Mouse (Mus musculus) T-helper 2 cell (primary cell): ENCODE measurements around the gene Qars.

ENCODE experiments used
- in situ Hi-C: fragments of 300-600 bp; cut with MboI, MseI; formaldehyde crosslinking; loops from one replicate; pipeline ENCODE4 v1.15.1; 2025; ENCODE audit warnings: high pct_unique_total_duplicates

The Qars gene

DNA sequence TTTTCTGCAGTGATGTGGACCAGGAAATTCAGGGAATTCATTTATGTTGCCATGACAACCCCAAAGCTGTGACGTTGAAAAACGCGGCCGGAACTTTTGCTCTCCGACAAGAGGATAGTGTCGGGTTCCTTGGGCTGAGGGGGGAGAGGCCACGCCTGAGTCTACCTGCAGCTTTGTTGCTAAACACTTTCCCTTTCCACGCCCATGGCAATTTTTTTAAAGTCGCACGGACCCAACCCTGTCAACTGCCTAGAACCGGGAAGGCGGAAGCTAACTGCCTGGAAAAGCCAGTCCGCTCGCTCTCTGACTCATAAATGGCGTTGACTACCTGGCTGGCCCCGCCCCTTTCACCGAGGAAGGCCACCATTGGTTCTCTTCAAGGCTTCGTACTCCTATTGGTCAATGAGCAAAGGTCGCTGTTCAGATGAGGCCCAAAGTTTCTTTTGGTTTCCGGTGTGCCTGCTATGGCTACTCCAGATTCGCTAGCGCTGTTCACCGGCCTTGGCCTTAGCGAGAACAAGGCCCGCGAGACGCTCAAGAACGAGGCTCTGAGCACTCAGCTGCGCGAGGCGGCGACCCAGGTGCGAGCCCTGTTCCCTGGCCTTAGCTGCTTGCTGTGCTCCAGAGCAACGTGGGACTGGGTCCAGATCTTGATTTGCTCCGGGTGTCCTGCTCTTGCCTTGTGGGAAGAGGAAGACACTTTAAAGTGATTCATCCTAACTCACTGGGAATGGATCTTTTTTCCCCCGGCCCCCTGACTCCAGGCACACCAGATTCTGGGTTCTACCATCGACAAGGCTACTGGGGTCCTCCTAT, at the start of gene Qars:
Gene Qars, plus strand, starts transcription at position 88 of the 816 bp plus-strand sequence.
- in situ Hi-C loops, result no loop called here

GRCm38 (mm10) chr9:108459939-108460318, 47.6 kb upstream of the Qars start:
- in situ Hi-C loops, result no loop called here

DNA sequence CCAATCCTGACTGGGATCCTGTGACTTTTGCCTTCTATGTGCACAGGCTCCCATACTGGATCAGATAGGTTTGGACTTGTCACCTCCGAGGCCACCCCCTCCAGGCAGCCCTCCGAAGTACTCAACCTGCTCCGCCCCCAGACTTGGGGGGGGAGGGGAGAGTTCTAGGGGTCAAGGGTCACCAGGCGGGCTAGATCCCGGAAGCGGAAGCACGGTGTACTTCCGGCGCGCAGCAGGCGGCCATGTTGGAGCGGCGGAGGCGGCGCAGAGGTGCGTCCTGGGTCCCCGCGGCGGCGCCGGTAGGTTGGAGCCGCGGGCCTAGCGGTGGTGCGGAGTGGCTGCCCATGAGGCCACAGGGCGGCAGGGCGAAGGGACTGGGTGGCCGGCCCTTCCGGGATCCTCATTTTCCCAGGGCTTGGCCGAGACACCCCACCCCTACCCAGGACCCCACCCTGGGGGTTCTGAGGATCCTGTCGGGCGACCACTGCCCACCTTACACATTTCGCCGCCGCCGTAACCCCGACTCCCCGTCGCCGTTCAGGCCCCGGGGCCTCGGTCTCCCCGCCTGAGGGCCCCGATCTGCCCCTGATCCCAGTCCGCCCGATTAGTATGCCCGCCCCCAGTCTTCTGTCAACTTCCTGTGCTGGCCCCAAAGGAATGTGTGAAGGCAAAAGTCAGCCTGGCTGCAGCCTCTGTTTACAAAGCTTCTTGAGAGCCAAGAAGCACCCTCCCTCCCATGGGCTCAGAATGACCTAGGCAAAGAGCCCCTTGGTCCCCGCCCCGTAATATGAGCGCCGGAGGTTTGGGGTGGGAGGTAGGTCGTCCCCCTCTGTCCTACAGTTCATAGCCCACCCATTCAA, 47.0 kb upstream of the Qars start, which contains the start of gene Ccdc71:
Gene Ccdc71, plus strand, starts transcription at position 209 of the 860 bp plus-strand sequence.
- in situ Hi-C loops, result no loop called here

DNA sequence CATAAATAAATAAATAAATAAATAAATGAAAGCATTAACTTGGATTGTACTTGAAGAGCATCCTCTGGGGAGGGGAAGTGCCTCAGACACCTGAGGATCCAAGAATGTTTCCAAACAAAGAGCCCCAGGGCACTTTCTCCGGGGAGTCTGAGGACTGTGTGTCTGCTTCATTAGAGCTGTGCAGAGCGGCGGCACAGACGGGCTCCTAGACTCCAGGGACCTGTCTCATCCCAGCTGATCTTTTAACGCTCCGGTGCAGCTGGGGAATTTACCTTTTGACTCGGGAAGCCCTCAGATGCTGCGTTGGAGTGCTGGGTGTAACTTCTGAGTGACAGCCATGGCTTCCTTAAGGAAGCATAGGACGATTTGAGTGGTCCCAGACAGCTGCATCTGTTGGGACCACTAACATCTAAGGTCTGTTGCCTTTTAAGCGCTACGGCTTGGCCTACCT, 46.3 kb upstream of the Qars start, which contains the start of gene Klhdc8b:
Gene Klhdc8b, minus strand, starts transcription at position 401 of the 451 bp plus-strand sequence.
- in situ Hi-C loops, result no loop called here

GRCm38 (mm10) chr9:108461675-108462074, 45.8 kb upstream of the Qars start:
- in situ Hi-C loops, result no loop called here

DNA sequence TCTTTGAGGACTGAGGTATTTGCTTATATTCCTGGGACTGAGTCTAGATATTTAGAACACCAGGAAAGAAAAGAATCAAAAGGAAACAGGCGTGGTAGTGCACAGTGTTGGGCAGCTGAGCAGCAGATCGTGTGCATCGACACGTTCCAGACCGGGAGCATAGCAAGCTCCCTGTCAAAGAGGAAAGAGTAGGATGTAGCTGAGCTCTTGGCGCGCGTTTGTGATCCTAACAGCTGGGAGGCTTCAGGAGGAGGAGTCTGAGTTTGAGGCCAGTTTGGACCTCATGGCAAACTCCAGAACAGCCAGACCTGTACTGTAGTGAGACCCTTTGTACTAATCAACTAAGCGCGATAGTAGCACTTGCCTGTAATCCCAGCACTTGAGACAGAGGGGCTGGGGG, 45.3 kb upstream of the Qars start:
- in situ Hi-C loops, result no loop called here

- in situ Hi-C loops, result no loop called here
Measured at GRCm38 (mm10) chr9:108463713-108464112, 43.8 kb upstream of the Qars start.

DNA sequence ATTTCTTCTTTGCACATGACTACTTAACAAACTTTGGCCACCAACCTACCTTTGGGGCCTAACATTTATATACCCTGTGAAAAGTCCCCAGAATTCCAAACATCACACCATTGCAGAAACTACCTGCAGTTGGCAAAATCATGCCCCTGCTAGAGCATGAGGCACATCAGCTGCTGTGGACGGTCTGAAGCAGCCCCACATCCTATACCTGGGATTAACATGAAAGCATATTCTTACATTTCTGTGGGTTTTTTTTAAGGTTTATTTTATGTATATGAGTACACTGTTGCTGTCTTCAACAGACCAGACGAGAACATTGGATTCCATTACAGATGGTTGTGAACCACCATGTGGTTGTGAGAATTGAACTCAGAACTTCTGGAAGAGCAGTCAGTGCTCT, 41.3 kb upstream of the Qars start:
- in situ Hi-C loops, result no loop called here

- in situ Hi-C loops, result no loop called here
Measured at GRCm38 (mm10) chr9:108469430-108469829, 38.1 kb upstream of the Qars start.

DNA sequence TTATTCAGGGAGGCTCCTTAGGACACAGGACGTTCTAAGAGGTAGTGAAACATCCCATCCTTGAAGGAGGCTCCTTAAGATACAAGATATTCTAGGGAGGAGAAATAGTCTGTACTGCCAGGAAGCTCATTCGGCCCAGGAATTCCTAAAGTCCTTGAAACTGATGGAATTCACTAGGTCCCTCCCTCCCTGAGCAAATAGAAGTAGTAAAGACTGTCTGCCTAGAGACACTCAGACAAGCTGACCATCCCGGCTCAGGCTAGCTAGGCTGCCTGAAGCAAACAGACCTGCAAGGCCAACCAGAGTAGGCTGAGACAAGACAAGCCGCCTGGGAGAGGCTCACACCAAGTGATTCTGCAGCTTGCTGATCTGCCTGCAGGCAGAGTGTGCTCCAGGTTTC, 37.7 kb upstream of the Qars start:
- in situ Hi-C loops, result no loop called here

DNA sequence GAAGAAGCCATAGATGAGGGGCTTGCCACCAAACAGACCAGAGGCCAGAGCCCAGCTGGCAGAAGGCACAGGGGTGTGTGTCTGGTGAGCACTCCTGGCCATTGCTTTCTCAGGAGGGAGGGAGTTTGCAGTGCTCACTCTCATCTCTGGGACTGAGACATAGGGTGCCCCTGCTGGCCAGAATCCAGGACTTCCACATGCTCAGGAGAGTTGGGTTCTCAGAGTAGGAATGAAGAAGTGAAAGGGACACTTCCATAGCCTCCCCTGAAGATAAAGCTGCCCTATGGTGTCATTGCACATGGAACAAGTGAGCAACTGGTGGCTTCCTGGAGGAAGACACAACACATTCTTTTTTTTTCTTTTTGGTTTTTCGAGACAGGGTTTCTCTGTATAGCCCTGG, 33.0 kb upstream of the Qars start:
- in situ Hi-C loops, result no loop called here

- in situ Hi-C loops, result no loop called here
Measured at GRCm38 (mm10) chr9:108478638-108479156, 28.8 kb upstream of the Qars start.

DNA sequence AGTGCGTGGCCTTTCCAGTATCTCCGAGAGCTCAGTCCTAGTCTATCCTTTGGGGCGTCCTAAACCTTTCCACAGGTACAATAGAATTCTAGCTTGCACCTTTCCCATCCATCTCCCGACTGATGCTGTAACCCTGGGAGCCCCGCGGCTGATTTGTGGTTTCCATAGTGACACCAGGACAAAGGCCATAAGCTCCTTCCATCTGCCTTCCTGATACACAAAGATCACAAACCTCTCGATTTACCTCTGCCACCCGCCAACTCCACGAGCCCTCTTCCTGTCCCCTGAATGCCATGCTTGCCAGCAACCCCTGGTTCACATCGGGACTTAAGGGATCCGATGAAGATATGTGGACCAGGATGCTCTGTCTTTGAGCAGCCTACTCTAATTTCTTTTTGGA, 28.3 kb upstream of the Qars start:
- in situ Hi-C loops, result no loop called here

GRCm38 (mm10) chr9:108479721-108480351, 27.7 kb upstream of the Qars start, which contains the start of gene Lamb2:
Gene Lamb2, plus strand, starts transcription at chr9:108479736.
- in situ Hi-C loops, result no loop called here

DNA sequence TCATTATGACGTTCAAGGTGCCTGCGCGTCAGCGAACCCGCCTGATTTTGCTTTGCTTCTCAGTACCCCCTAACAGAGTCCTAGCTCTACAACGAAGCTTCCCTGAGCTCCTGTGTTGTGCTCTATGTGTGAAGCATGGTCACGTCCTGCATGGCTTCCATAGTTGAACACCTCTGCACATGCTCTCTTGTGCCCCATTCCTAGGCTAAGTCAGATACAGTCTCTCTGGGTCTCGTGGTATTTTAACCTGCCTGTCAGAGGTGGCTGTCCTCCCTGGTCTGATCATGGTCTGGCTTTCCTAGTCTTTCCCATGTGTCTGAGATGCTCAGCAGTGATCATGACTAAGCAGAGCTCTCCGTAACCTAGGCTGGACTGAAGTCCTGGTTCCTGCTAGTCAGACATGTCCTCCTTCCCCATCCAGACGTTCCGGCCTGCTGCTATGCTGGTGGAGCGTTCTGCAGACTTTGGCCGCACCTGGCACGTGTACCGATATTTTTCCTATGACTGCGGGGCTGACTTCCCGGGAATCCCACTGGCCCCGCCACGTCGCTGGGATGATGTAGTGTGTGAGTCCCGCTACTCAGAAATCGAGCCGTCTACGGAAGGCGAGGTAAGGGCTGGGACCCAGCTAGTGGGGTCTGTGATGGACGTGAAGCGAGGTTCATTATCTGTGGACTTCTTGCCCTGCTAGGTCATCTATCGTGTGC, 26.5 kb upstream of the Qars start:
- in situ Hi-C loops, result no loop called here

GRCm38 (mm10) chr9:108481520-108482210, 25.8 kb upstream of the Qars start:
- in situ Hi-C loops, result no loop called here

GRCm38 (mm10) chr9:108483051-108483790, 24.3 kb upstream of the Qars start:
- in situ Hi-C loops, result no loop called here

GRCm38 (mm10) chr9:108484021-108484420, 23.5 kb upstream of the Qars start:
- in situ Hi-C loops, result no loop called here

GRCm38 (mm10) chr9:108485301-108485875, 22.1 kb upstream of the Qars start:
- in situ Hi-C loops, result loop anchor here (5.0 kb wide), 1 partner anchor 38 kb away; no protein-coding TSS in a partner anchor
